Mouse (Mus musculus) midbrain, postnatal 0 days (tissue): ENCODE measurements around the gene Prrt1. TPM values are rescaled to one million over a fixed set of nuclear protein-coding genes. Genes with fewer than 3 reads are reported as not detected.

ENCODE experiments used
- ATAC-seq: fragments of 200-750 bp; cut with Nextera tagmentation; 2 replicates; pipeline ENCODE4 v1.8.0; 2017; ENCODE audit warnings: moderate number of reproducible peaks, mild to moderate bottlenecking, moderate TSS enrichment, moderate library complexity; ENCODE audit not compliant: low FRiP score
- DNase-seq: peaks from one replicate; pipeline ENCODE4 v3.0.0-alpha.2; 2015; ENCODE audit warnings: low spot score
- H3K27ac ChIP-seq: fragments of 300-500 bp; sonication (generic); 2 replicates; pipeline ENCODE4 v1.5.1; 2014; ENCODE audit warnings: low read depth, mild to moderate bottlenecking, low read length, mixed read lengths
- H3K27me3 ChIP-seq: fragments of 300-500 bp; sonication (generic); 2 replicates; pipeline ENCODE4 v1.6.1; 2014; ENCODE audit warnings: low read length, control low read depth, mixed read lengths; ENCODE audit not compliant: insufficient read depth
- H3K36me3 ChIP-seq: fragments of 300-500 bp; sonication (generic); 2 replicates; pipeline ENCODE4 v1.6.1; 2014; ENCODE audit warnings: low read length, control low read depth, mixed read lengths; ENCODE audit not compliant: insufficient read depth
- H3K4me1 ChIP-seq: fragments of 300-500 bp; sonication (generic); 2 replicates; pipeline ENCODE4 v1.6.1; 2014; ENCODE audit warnings: mild to moderate bottlenecking, control low read depth, antibody characterized with exemption, low read length, mixed read lengths; ENCODE audit not compliant: insufficient read depth
- H3K4me2 ChIP-seq: fragments of 300-500 bp; sonication (generic); 2 replicates; pipeline ENCODE4 v1.6.1; 2014; ENCODE audit warnings: low read depth, mild to moderate bottlenecking, low read length, mixed read lengths; ENCODE audit not compliant: poor library complexity, severe bottlenecking
- H3K4me3 ChIP-seq: fragments of 300-500 bp; sonication (generic); 2 replicates; pipeline ENCODE4 v1.5.1; 2014; ENCODE audit warnings: low read depth, mild to moderate bottlenecking, low read length, moderate library complexity
- H3K9ac ChIP-seq: fragments of 300-500 bp; sonication (generic); replicated peaks from 2 replicates; pipeline ENCODE4 v1.6.1; 2014; ENCODE audit warnings: mild to moderate bottlenecking, low read length, moderate library complexity, mixed read lengths; ENCODE audit not compliant: poor library complexity, severe bottlenecking
- H3K9me3 ChIP-seq: fragments of 300-500 bp; sonication (generic); 2 replicates; pipeline ENCODE4 v1.6.1; 2016; ENCODE audit warnings: low read length, control low read depth
- CTCF ChIP-seq: IDR thresholded peaks from 2 replicates; pipeline ENCODE4 v1.5.1; 2016; ENCODE audit warnings: antibody characterized with exemption, mild to moderate bottlenecking
- WGBS: fragments of 180-500 bp; shearing (Covaris S2); extraction: QIAGEN DNeasy Blood & Tissue Kit; methylation state at CpG from one replicate; pipeline ENCODE4 v1.1.7; 2014; 5-methylcytosine and 5-hydroxymethylcytosine counted together
- polyA plus RNA-seq: library from polyadenylated mRNA; unstranded; fragments of >200 nt; fragmentation: Nextera tagmentation; extraction: Ambion mirVana; gene quantifications from 2 replicates; pipeline ENCODE4 v1.2.1, GENCODE M21; 2015
- total RNA-seq: library from RNA; depleted of rRNA; stranded (reverse); fragments of >200 nt; gene quantifications from 2 replicates; pipeline ENCODE4 v1.2.3, GENCODE M21; 2014

The Prrt1 gene
- total and polyA plus RNA-seq, 2 experiments from 2014 or later = 9.1 to 14.0 TPM

DNA sequence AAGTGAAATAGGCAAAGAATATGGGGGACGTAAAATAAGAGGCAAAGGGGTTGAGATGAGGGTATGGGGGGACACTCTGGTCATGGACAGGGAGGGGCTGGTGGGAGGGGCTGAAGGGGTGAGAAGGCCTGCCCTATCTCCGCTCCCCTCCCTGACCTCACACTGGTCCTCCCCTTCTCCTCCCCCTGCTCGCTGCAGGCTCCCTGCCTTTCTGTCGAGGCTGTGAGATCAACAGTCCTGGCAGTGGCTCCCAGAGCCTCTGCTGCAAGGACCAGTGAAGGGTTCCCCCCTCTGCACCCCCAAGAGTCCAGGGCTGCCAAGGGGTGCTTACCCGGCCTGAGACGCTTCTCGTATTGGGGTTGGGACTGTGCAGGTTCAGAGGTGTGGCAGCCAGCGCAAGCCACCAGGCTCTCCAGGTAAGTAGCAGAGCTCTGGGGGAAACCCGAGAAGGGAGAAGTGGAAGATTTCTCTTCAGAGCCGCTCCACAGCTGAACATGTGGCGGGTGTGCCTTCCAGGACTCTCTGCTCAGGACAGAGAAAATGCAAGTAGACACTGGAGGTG lies 31.0 kb downstream of the Prrt1 start:
- Histone ChIP-seq H3K27ac (no peak overlapping the region), H3K36me3 (no peaks in the 10 kb centered on the region)

GRCm38 (mm10) chr17:34661121-34661591 lies 31.8 kb downstream of the Prrt1 start:
- Histone ChIP-seq H3K9me3 (no peaks in the 10 kb centered on the region), H3K27me3 (peaks cover 9% of the 10 kb centered on the region; the same call in 1 of the 2 replicates), H3K4me3 (no peak overlapping the region), H3K9ac (no peak overlapping the region), H3K36me3 (no peaks in the 10 kb centered on the region), H3K27ac (no peak overlapping the region), H3K4me2 (peak overlapping the region; percentile 20; the same call in 1 of the 2 replicates), H3K4me1 (no peaks in the 10 kb centered on the region)
- ATAC-seq (no peak), DNase-seq (no peak)
- 12% methylated on average over 19 of the region's 19 CpGs for WGBS
- TF ChIP-seq CTCF = no peak

More for the DNA sequence above, 31.0 kb downstream of the Prrt1 start:
- no peaks in the 10 kb centered on the region for H3K9me3 ChIP-seq
- no peak for DNase-seq
- H3K4me2 ChIP-seq = no peak overlapping the region
- H3K27me3 ChIP-seq = peaks cover 9% of the 10 kb centered on the region; the same call in 1 of the 2 replicates
- no peak for TF ChIP-seq CTCF
- 37% methylated on average over 11 of the region's 11 CpGs for WGBS
- H3K4me3 ChIP-seq = no peak overlapping the region
- no peak for ATAC-seq
- H3K9ac ChIP-seq = no peak overlapping the region
- no peaks in the 10 kb centered on the region for H3K4me1 ChIP-seq

- H3K4me2 ChIP-seq = no peak overlapping the region
- WGBS = 92% methylated on average over 1 of the region's 1 CpGs
- H3K4me3 ChIP-seq = no peak overlapping the region
- DNase-seq (no peak), ATAC-seq (no peak)
- H3K27ac ChIP-seq = no peak overlapping the region
- no peak overlapping the region for H3K9ac ChIP-seq
- H3K9me3 ChIP-seq = no peaks in the 10 kb centered on the region
- H3K4me1 ChIP-seq = no peaks in the 10 kb centered on the region
- H3K27me3 ChIP-seq = peaks cover 9% of the 10 kb centered on the region; the same call in 1 of the 2 replicates
- TF ChIP-seq CTCF = no peak
- H3K36me3 ChIP-seq = no peaks in the 10 kb centered on the region
These were observed 33.1 kb downstream of the Prrt1 start for GRCm38 (mm10) chr17:34662468-34662867.

DNA sequence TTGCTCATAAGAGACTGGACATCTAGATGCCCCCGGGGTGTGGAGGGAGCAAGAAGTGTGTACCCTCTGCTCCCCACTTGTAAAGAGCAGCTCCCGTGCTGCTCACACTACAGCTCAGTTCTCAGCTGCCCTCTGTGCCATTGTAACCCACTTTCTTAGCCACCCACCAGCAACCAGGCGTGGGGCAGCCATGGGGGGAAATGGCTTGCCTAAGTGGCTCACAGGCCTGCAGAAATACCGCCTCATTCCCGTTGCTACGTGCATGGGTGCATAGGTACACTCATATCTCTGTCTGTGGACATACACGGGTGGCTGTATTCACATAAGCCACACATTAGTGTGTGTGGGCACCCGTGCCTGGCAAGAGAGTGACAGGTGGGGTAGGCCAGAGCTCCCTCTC lies 33.6 kb downstream of the Prrt1 start:
- H3K4me3 ChIP-seq = no peak overlapping the region
- no peaks in the 10 kb centered on the region for H3K36me3 ChIP-seq
- 83% methylated on average over 8 of the region's 8 CpGs for WGBS
- H3K4me2 ChIP-seq = no peak overlapping the region
- no peaks in the 10 kb centered on the region for H3K9me3 ChIP-seq
- ATAC-seq (no peak), DNase-seq (no peak)
- no peaks in the 10 kb centered on the region for H3K4me1 ChIP-seq
- TF ChIP-seq CTCF = no peak
- H3K27ac ChIP-seq = no peak overlapping the region
- H3K27me3 ChIP-seq = peaks cover 9% of the 10 kb centered on the region; the same call in 1 of the 2 replicates
- H3K9ac ChIP-seq = no peak overlapping the region

DNA sequence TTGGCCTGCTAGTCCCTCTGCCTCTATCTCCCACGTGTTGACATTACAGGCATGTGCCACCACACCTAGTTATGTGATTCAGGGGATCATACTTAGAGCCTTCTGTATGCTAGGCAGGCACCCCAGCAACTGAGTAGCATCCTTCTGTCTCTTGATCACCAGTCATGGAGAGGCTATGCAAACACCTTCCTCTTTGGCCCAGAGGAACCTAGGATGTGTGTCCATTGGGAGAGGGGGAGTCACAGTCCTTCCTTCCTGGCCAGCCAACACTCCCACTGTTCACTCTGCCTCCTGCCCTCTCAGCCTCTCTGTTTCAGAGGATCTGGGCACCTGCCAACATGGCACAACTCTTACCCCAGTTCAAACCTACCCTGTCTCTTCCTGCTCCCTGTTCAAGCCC lies 34.2 kb downstream of the Prrt1 start:
- Histone ChIP-seq H3K27ac (no peak overlapping the region), H3K9ac (no peak overlapping the region), H3K4me3 (no peak overlapping the region), H3K9me3 (no peaks in the 10 kb centered on the region), H3K36me3 (no peaks in the 10 kb centered on the region), H3K4me2 (no peak overlapping the region), H3K4me1 (no peaks in the 10 kb centered on the region), H3K27me3 (peaks cover 9% of the 10 kb centered on the region; the same call in 1 of the 2 replicates)
- no peak for DNase-seq
- no peak for TF ChIP-seq CTCF
- no peak for ATAC-seq
- 35% methylated on average over 1 of the region's 1 CpGs for WGBS

DNA sequence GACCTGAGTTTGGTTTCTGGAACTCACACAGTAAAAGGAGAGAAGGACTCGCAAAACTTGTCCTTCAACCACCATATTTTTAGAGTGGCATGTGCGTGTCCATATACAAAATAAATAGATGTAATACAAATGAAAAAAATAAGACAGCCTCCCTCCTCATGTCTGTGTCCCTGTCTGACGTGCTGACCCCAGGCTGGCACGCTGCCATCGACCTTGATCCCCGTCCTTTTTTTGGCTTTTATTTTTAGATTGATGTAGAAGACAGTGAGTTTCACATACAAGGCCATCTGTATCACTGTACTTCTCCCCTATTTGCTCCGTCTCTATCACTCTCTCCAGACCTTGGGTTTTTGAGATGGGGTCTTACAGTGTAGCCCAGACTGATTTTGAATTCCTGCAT lies 35.1 kb downstream of the Prrt1 start:
- Histone ChIP-seq H3K4me1 (no peaks in the 10 kb centered on the region), H3K4me2 (no peak overlapping the region), H3K4me3 (no peak overlapping the region), H3K27ac (no peak overlapping the region), H3K36me3 (no peaks in the 10 kb centered on the region), H3K27me3 (peaks cover 5% of the 10 kb centered on the region), H3K9me3 (no peaks in the 10 kb centered on the region), H3K9ac (no peak overlapping the region)
- TF ChIP-seq CTCF = no peak
- no peak for ATAC-seq
- no peak for DNase-seq
- WGBS = 79% methylated on average over 7 of the region's 7 CpGs
